Mouse (Mus musculus): ENCODE measurements around the gene Coq10b. TPM values are rescaled to one million over a fixed set of nuclear protein-coding genes. Genes with fewer than 3 reads are reported as not detected.

The Coq10b gene
- total and polyA plus RNA-seq, 2 experiments from 2014 or later, result 15.1 to 23.3 TPM

DNA sequence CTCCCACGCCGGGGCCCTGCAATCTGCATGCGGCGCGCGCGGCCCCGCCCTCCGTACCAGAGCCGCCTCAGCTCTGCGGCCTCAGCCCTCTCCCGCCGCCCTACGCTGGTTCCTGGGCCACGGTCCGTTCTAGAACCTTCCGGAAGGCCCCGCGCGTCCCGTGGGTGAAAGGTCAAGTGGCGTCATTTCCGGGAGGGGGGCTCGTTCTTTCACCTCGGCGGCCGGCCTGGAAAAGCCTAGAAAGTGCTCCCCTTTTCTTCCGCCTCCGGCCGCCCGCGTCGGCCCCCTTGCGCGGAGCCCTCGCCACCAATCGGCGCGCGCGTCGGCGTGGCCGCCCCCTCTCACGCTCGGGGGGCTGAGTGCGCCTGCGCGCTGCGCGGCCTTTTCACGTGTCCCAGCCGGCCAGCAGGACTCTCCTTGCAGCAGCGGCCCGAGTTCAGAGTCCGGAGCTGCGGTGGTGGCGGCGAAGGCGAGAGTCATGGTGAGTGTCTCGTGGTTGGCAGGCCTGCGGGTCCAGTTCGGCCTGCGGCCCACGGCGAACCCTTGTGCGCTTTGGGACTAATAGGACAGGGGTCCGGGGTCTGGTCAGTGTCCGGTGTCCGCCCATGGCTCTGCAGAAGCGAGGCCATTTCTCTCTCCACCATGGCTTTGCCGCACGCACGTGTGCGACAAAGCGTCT lies 35.5 kb downstream of the Coq10b start, which contains the start of the genes Hspe1 and Hspd1:
Gene Hspe1, plus strand, starts transcription at position 201 of the 679 bp plus-strand sequence.
Gene Hspd1, minus strand, starts transcription at position 312 of the 679 bp plus-strand sequence.
- peak; percentile 97 for ATAC-seq
- H3K36me3 ChIP-seq (ENCODE audit: insufficient read depth, low read length), result peaks cover 18% of the 10 kb centered on the region; the same call in 1 of the 2 replicates

DNA sequence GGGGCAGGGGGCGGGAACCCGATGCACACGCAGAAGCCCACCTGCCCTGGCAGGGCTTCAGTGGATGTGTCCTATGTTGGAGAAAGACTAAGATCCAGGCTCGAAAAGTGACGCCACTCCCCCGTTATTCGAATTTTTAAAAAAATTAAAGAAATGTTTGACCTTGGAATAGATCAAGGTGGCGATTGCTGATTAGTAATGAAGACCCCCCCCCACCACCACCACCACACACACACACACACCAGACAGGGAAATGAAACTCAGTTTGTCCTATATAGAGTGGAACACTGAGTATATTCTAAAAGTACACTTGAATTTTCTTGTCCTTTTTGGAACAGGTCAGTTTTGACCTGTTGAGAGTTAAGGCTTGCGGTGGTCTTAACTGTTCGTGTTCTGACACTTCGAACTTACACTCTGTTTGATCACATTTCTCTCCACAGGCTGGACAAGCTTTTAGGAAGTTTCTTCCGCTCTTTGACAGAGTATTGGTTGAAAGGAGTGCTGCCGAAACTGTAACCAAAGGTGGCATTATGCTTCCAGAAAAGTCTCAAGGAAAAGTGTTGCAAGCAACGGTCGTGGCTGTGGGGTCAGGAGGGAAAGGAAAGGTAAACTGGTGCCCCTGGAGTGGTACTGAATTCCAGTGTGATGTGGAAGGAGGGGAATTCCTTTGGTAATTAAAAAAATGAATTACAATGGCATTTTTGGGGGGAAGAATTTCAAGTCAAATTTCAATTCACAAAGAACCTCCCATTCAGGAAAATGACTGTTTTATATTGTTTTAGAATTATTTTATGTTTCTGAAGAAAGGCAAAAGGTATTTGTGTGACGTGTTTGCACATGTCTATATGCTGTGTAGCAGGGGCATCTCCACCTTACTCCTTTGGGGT lies 36.3 kb downstream of the Coq10b start:
- 12% methylated on average over 16 of the region's 16 CpGs for WGBS
- Histone ChIP-seq H3K36me3 (ENCODE audit: insufficient read depth, low read length) (peaks cover 14% of the 10 kb centered on the region; the same call in 1 of the 2 replicates), H3K9me3 (ENCODE audit: low read length) (no peaks in the 10 kb centered on the region), H3K9ac (replicated peaks; ENCODE audit: low read length) (peak overlapping the region; percentile 88), H3K4me3 (ENCODE audit: low read length) (peak overlapping the region; percentile 94), H3K4me1 (ENCODE audit: insufficient read depth, low read length) (peaks cover 14% of the 10 kb centered on the region), H3K27me3 (ENCODE audit: insufficient read depth, low read length) (no peaks in the 10 kb centered on the region), H3K27ac (peak overlapping the region; percentile 97), H3K4me2 (ENCODE audit: low read depth, low read length) (peak overlapping the region; percentile 90)
- DNase-seq (ENCODE audit: low spot score) (no peak), ATAC-seq (no peak)
- TF ChIP-seq CTCF (IDR thresholded peaks at IDR 0.05; ENCODE audit: low read depth), result no peak

More for the DNA sequence above, 35.5 kb downstream of the Coq10b start, which contains the start of the genes Hspe1 and Hspd1:
- H3K4me1 ChIP-seq (ENCODE audit: insufficient read depth, low read length), result peaks cover 14% of the 10 kb centered on the region
- peak within 1 kb of the TSS; percentile 94 for H3K4me3 ChIP-seq (ENCODE audit: low read length)
- H3K4me2 ChIP-seq (ENCODE audit: low read depth, low read length), result peak within 1 kb of the TSS; percentile 90
- H3K9ac ChIP-seq (replicated peaks; ENCODE audit: low read length), result peak within 1 kb of the TSS; percentile 88
- peak within 1 kb of the TSS; percentile 97 for H3K27ac ChIP-seq
- no peaks in the 10 kb centered on the region for H3K27me3 ChIP-seq (ENCODE audit: insufficient read depth, low read length)
- H3K9me3 ChIP-seq (ENCODE audit: low read length), result no peaks in the 10 kb centered on the region
- TF ChIP-seq CTCF (IDR thresholded peaks at IDR 0.05; ENCODE audit: low read depth), result peak; percentile 13; the same call in 1 of the 2 replicates
- peak; percentile 99 for DNase-seq (ENCODE audit: low spot score)
- under 1% methylated on average over 56 of the region's 76 CpGs for WGBS

DNA sequence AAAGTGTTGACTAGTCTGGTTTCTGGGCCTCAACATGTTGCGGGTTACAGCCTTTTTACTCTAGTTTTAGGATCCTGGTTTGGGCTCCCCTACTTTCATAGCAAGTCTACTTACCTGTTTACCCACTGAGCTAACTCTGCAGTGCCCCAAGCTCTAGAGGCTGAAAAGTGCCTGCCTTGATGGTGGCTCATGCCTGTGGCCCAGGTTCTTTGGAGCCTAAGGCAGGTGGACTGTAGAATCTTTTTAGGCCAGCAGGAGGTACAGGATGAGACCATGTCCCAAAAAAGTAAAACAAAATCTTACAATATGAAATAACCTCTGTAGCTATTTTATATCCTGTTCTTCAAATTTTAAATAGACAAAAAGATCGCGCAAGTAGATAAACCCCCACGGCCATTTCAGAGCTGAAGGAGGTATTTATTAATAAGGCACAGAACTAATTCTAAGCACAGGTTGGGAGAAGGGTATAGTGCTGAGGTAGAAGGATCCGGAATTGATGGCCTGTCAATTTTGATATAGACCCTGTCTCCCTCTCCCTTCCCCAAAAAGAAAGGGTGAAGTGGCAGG lies 37.0 kb downstream of the Coq10b start:
- WGBS, result 89% methylated on average over 5 of the region's 5 CpGs
- no peak for TF ChIP-seq CTCF (IDR thresholded peaks at IDR 0.05; ENCODE audit: low read depth)
- 0 out of 2 replicates have a peak overlapping the region, but pooled peaks have one; percentile 94 for H3K4me3 ChIP-seq (ENCODE audit: low read length)
- H3K27ac ChIP-seq, result no peak overlapping the region
- H3K9ac ChIP-seq (replicated peaks; ENCODE audit: low read length), result peak overlapping the region; percentile 88; the same call in 1 of the 2 replicates
- H3K9me3 ChIP-seq (ENCODE audit: low read length), result no peaks in the 10 kb centered on the region
- peak overlapping the region; percentile 90 for H3K4me2 ChIP-seq (ENCODE audit: low read depth, low read length)
- H3K27me3 ChIP-seq (ENCODE audit: insufficient read depth, low read length), result no peaks in the 10 kb centered on the region
- DNase-seq (ENCODE audit: low spot score) (no peak), ATAC-seq (no peak)
- H3K36me3 ChIP-seq (ENCODE audit: insufficient read depth, low read length), result peaks cover 8% of the 10 kb centered on the region; the same call in 1 of the 2 replicates
- H3K4me1 ChIP-seq (ENCODE audit: insufficient read depth, low read length), result peaks cover 14% of the 10 kb centered on the region

DNA sequence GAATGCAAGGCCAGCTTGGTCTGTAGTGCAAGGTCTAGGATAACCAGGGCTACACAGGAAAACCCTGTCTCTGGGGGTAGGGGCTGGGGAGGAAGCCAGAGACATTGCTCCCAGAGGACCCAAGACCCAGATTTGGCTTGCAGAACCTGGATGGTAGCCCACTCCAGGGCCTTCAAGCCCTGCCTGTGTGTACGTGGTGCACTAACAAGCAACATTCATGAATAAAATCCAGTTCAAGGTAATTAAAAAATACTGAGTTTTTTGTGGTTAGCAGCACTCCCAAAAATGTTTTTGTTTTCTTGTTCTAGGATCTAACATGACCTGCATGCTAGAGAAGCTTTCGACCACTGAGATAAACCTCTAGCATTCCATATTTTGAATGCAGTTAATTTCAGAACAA lies 39.5 kb downstream of the Coq10b start:
- Histone ChIP-seq H3K9me3 (ENCODE audit: low read length) (no peaks in the 10 kb centered on the region), H3K4me1 (ENCODE audit: insufficient read depth, low read length) (peaks cover 9% of the 10 kb centered on the region), H3K9ac (replicated peaks; ENCODE audit: low read length) (no peak overlapping the region), H3K4me3 (ENCODE audit: low read length) (no peak overlapping the region), H3K4me2 (ENCODE audit: low read depth, low read length) (no peak overlapping the region), H3K27me3 (ENCODE audit: insufficient read depth, low read length) (no peaks in the 10 kb centered on the region), H3K27ac (no peak overlapping the region), H3K36me3 (ENCODE audit: insufficient read depth, low read length) (peaks cover 8% of the 10 kb centered on the region; the same call in 1 of the 2 replicates)
- DNase-seq (ENCODE audit: low spot score) (no peak), ATAC-seq (no peak)
- WGBS, result 85% methylated on average over 2 of the region's 2 CpGs
- no peak for TF ChIP-seq CTCF (IDR thresholded peaks at IDR 0.05; ENCODE audit: low read depth)

DNA sequence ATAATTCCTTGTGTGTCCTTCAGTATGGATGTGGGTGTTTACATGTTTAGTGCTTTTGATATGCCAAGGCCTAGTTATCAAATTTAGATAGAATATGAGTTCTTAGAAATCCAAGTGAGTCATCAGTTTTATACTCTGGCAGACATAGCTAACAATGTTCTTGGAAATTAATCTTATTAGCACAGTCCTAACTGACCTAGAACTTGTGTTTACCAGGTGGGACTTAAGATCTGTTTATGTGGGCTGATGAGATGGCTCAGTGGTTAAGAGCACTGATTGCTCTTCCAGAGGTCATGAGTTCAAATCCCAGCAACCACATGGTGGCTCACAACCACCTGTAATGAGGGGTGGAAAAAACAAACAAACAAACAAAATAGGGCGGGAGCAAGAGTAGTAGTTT lies 39.9 kb downstream of the Coq10b start:
- DNase-seq (ENCODE audit: low spot score) (no peak), ATAC-seq (no peak)
- Histone ChIP-seq H3K9ac (replicated peaks; ENCODE audit: low read length) (no peak overlapping the region), H3K4me2 (ENCODE audit: low read depth, low read length) (no peak overlapping the region), H3K4me3 (ENCODE audit: low read length) (no peak overlapping the region), H3K27ac (no peak overlapping the region), H3K36me3 (ENCODE audit: insufficient read depth, low read length) (peaks cover 8% of the 10 kb centered on the region; the same call in 1 of the 2 replicates), H3K9me3 (ENCODE audit: low read length) (no peaks in the 10 kb centered on the region), H3K27me3 (ENCODE audit: insufficient read depth, low read length) (no peaks in the 10 kb centered on the region), H3K4me1 (ENCODE audit: insufficient read depth, low read length) (peaks cover 9% of the 10 kb centered on the region)
- WGBS, result 83% methylated on average over 1 of the region's 1 CpGs
- no peak for TF ChIP-seq CTCF (IDR thresholded peaks at IDR 0.05; ENCODE audit: low read depth)

DNA sequence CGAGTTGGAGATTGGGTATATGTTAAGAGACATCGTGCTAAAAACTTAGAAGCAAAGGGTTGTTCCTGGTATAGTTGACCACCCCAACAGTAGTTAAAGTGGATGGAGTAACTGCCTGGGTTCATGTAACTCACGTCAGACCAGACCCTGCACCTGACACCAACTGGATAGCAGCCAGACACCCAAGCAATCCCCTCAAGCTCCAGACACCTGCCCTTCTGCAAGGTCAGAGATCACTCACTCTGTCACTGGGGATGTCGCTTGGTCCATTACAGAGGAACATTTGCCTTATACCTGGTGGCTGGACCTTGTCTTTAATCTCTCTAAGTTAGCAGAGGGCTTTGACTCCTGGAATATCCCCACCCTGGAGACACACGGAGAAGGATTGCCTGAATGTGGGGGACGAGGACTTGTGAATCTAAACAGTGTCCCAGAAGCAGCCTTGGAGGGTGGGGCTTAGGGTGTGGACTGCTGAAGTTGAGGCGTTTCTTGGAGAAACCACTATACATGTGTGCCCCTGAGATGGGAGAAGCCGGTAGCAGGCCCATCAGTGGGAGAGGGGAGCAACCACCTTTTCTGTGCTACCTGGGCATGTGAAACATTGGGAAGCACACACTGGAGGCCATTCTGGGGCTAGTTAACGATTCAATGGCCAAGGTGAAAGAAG lies 54.5 kb downstream of the Coq10b start:
- Histone ChIP-seq H3K9ac (replicated peaks; ENCODE audit: low read length) (no peak overlapping the region), H3K27me3 (ENCODE audit: insufficient read depth, low read length) (no peaks in the 10 kb centered on the region), H3K36me3 (ENCODE audit: insufficient read depth, low read length) (no peaks in the 10 kb centered on the region), H3K27ac (no peak overlapping the region), H3K4me1 (ENCODE audit: insufficient read depth, low read length) (no peaks in the 10 kb centered on the region), H3K9me3 (ENCODE audit: low read length) (no peaks in the 10 kb centered on the region), H3K4me2 (ENCODE audit: low read depth, low read length) (no peak overlapping the region), H3K4me3 (ENCODE audit: low read length) (no peak overlapping the region)
- ATAC-seq, result no peak
- no peak for TF ChIP-seq CTCF (IDR thresholded peaks at IDR 0.05; ENCODE audit: low read depth)
- WGBS, result 88% methylated on average over 9 of the region's 9 CpGs
- DNase-seq (ENCODE audit: low spot score), result no peak

All from hindbrain, postnatal 0 days (tissue).